Mouse (Mus musculus) CH12.LX (cell line): ENCODE data around the gene Cib1. TPM values are rescaled to one million over a fixed set of nuclear protein-coding genes. Genes with fewer than 3 reads are reported as not detected.

ENCODE experiments used
- DNase-seq: peaks from one replicate; pipeline ENCODE4 v3.0.0-alpha.2; 2013; ENCODE audit errors: extremely low read depth
- H3K27ac ChIP-seq: 2 replicates; pipeline ENCODE4 v1.5.1; 2012; ENCODE audit warnings: low read depth, mild to moderate bottlenecking, control low read depth, moderate library complexity; ENCODE audit not compliant: insufficient read depth
- H3K27me3 ChIP-seq: replicated peaks from 2 replicates; pipeline ENCODE3; 2012; ENCODE audit warnings: inconsistent platforms
- H3K36me3 ChIP-seq, 2 experiments: replicated peaks in 1 of 2; 2 replicates each; pipeline versions ENCODE3 to v1.6.1; 2012; ENCODE audit warnings: inconsistent platforms in 1 of 2, low read length in 1 of 2, mild to moderate bottlenecking in 1 of 2, mixed read lengths in 1 of 2, moderate library complexity in 1 of 2; ENCODE audit not compliant: control insufficient read depth in 1 of 2, insufficient read depth in 1 of 2
- H3K4me1 ChIP-seq, 2 experiments: 2 replicates each; pipeline ENCODE4 v1.6.1; 2012; ENCODE audit warnings: inconsistent platforms in 1 of 2, moderate library complexity in 1 of 2; ENCODE audit not compliant: insufficient read depth in 2 of 2, control insufficient read depth in 1 of 2
- H3K4me2 ChIP-seq: 2 replicates; pipeline ENCODE4 v1.6.1; 2012; ENCODE audit warnings: low read depth, mild to moderate bottlenecking, control low read depth; ENCODE audit not compliant: poor library complexity, insufficient read depth, severe bottlenecking
- H3K4me3 ChIP-seq, 3 experiments: fragments of 150-350 bp in 1 of 3; sonication (generic) in 1 of 3; replicated peaks in 1 of 3; 2 replicates each; pipeline versions ENCODE3 to v1.5.1; 2011 to 2012; ENCODE audit warnings: low read depth in 2 of 3, low read length in 2 of 3, mild to moderate bottlenecking in 2 of 3, moderate library complexity in 2 of 3, control low read depth in 1 of 3, improper control_type of control experiment in 1 of 3, inconsistent platforms in 1 of 3, mixed read lengths in 1 of 3; ENCODE audit not compliant: poor library complexity in 1 of 3
- H3K79me2 ChIP-seq: replicated peaks from 2 replicates; pipeline ENCODE4 v1.6.1; 2012; ENCODE audit warnings: mild to moderate bottlenecking, moderate library complexity; ENCODE audit not compliant: control insufficient read depth, poor library complexity, insufficient read depth, severe bottlenecking; ENCODE audit errors: extremely low read depth
- H3K9ac ChIP-seq: 2 replicates; pipeline ENCODE4 v1.6.1; 2012; ENCODE audit warnings: low read depth, mild to moderate bottlenecking, control low read depth, moderate library complexity; ENCODE audit not compliant: insufficient read depth
- H3K9me3 ChIP-seq: replicated peaks from 2 replicates; pipeline ENCODE3; 2012; ENCODE audit warnings: low read length, inconsistent platforms, mixed read lengths
- BHLHE40 ChIP-seq: IDR thresholded peaks from 2 replicates; pipeline ENCODE4 v1.6.1; 2011; ENCODE audit warnings: mild to moderate bottlenecking, low read depth, low read length, improper control_type of control experiment
- CHD2 ChIP-seq: IDR thresholded peaks from 2 replicates; pipeline ENCODE4 v1.6.1; 2011; ENCODE audit warnings: low read length, improper control_type of control experiment
- E2F4 ChIP-seq: IDR thresholded peaks from 2 replicates; pipeline ENCODE4 v1.6.1; 2011; ENCODE audit warnings: low read depth, low read length, improper control_type of control experiment; ENCODE audit not compliant: insufficient replicate concordance
- ELF1 ChIP-seq: IDR thresholded peaks from 2 replicates; pipeline ENCODE4 v1.6.1; 2014; ENCODE audit warnings: low read depth, mild to moderate bottlenecking, inconsistent platforms, low read length, improper control_type of control experiment
- EP300 ChIP-seq: IDR thresholded peaks from 2 replicates; pipeline ENCODE4 v1.6.1; 2011; ENCODE audit warnings: low read length, improper control_type of control experiment
- ETS1 ChIP-seq: conservative IDR thresholded peaks from 2 replicates; pipeline ENCODE4 v1.6.1; 2012; ENCODE audit warnings: low read depth, mild to moderate bottlenecking, inconsistent platforms, low read length, improper control_type of control experiment, moderate library complexity
- IRF4 ChIP-seq: IDR thresholded peaks from 2 replicates; pipeline ENCODE4 v1.6.1; 2014; ENCODE audit warnings: low read depth, mild to moderate bottlenecking, inconsistent platforms, low read length, improper control_type of control experiment
- JUN ChIP-seq: IDR thresholded peaks from 2 replicates; pipeline ENCODE4 v1.6.1; 2011; ENCODE audit warnings: low read depth, mild to moderate bottlenecking, low read length, improper control_type of control experiment, moderate library complexity; ENCODE audit not compliant: insufficient read depth
- MAX ChIP-seq: IDR thresholded peaks from 2 replicates; pipeline ENCODE4 v1.6.1; 2011; ENCODE audit warnings: low read length, improper control_type of control experiment
- MEF2A ChIP-seq: IDR thresholded peaks from 2 replicates; pipeline ENCODE4 v1.6.1; 2014; ENCODE audit warnings: low read depth, mild to moderate bottlenecking, inconsistent platforms, low read length, improper control_type of control experiment, borderline replicate concordance
- MYC ChIP-seq: IDR thresholded peaks from 2 replicates; pipeline ENCODE4 v1.6.1; 2011; ENCODE audit warnings: low read depth, mild to moderate bottlenecking, improper control_type of control experiment, low read length
- NRF1 ChIP-seq: IDR thresholded peaks from 2 replicates; pipeline ENCODE4 v1.6.1; 2014; ENCODE audit warnings: low read depth, mild to moderate bottlenecking, inconsistent platforms, low read length, improper control_type of control experiment, moderate library complexity
- SIN3A ChIP-seq: IDR thresholded peaks from 2 replicates; pipeline ENCODE4 v1.6.1; 2012; ENCODE audit warnings: low read length, improper control_type of control experiment, inconsistent platforms
- SMC3 ChIP-seq: IDR thresholded peaks from 2 replicates; pipeline ENCODE4 v1.6.1; 2011; ENCODE audit warnings: low read depth, low read length, improper control_type of control experiment
- TBP ChIP-seq: conservative IDR thresholded peaks from 2 replicates; pipeline ENCODE4 v1.6.1; 2011; ENCODE audit warnings: low read depth, low read length, improper control_type of control experiment
- TCF12 ChIP-seq: IDR thresholded peaks from 2 replicates; pipeline ENCODE4 v1.6.1; 2014; ENCODE audit warnings: low read depth, mild to moderate bottlenecking, inconsistent platforms, low read length, improper control_type of control experiment
- UBTF ChIP-seq: IDR thresholded peaks from 2 replicates; pipeline ENCODE4 v1.6.1; 2012; ENCODE audit warnings: low read depth, mild to moderate bottlenecking, inconsistent platforms, low read length, improper control_type of control experiment, moderate library complexity
- USF1 ChIP-seq: IDR thresholded peaks from 2 replicates; pipeline ENCODE4 v1.6.1; 2014; ENCODE audit warnings: low read depth, mild to moderate bottlenecking, inconsistent platforms, low read length, improper control_type of control experiment
- USF2 ChIP-seq: conservative IDR thresholded peaks from 2 replicates; pipeline ENCODE4 v1.6.1; 2011; ENCODE audit warnings: low read depth, low read length, improper control_type of control experiment
- ZC3H11A ChIP-seq: IDR thresholded peaks from 2 replicates; pipeline ENCODE4 v1.6.1; 2012; ENCODE audit warnings: low read depth, mild to moderate bottlenecking, inconsistent platforms, low read length, improper control_type of control experiment
- dilution Hi-C: fragments of 300-500 bp; cut with MboI; formaldehyde crosslinking; loops from 2 replicates; pipeline ENCODE4 v1.14.3; 2020; ENCODE audit warnings: low sequenced_read_pairs; ENCODE audit not compliant: extremely low pct_unique_long_range_greater_than_20kb, extremely low pct_ligation_motif_present
- in situ Hi-C: fragments of 300-500 bp; cut with MboI; formaldehyde crosslinking; loops from 3 replicates; pipeline ENCODE4 v1.14.3; 2019; ENCODE audit warnings: low sequenced_read_pairs, low pct_ligation_motif_present, low pct_unique_long_range_greater_than_20kb, mixed read lengths
- polyA plus RNA-seq: library from polyadenylated mRNA; unstranded; fragments of >175 nt; gene quantifications from 2 replicates; pipeline ENCODE4 v1.2.1, GENCODE M21; 2012; ENCODE audit warnings: low read depth; ENCODE audit not compliant: insufficient read length
- total RNA-seq, 2 experiments: library from RNA; depleted of rRNA; stranded (reverse); fragments of 300-350 nt in 1 of 2; fragments of >200 nt in 1 of 2; gene quantifications; 2 replicates each; pipeline ENCODE4 v1.2.3; 2012 to 2014

The Cib1 gene
- total and polyA plus RNA-seq, 3 experiments = 29.1 to 73.1 (median 48.1) TPM

DNA sequence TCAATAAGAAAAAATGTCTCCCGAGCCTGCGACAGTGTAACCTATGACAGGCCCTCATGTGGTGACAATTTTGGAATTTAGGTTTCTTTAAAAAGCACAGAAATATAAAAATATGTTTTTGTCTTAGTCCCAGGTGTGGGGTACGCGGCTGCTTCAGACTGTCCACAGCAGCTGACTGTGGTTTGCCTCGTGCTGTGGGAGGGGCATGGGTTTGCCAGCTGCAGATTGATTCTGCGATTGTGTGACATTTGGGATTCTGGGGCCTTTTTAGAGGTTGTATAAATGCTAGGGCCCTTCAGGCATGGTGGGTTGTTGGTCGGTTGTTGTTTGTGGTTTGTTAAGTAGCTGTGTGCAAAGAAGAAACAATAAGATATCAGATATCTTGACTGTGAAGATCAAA, 27.7 kb downstream of the Cib1 start (continued):
- no peak for TF ChIP-seq E2F4
- no peak for TF ChIP-seq CHD2
- no peak for TF ChIP-seq SMC3
- TF ChIP-seq IRF4 = no peak
- 0 out of 2 replicates have a peak, but pooled peaks have one; percentile 46 for TF ChIP-seq MYC
- no peak for TF ChIP-seq ELF1

DNA sequence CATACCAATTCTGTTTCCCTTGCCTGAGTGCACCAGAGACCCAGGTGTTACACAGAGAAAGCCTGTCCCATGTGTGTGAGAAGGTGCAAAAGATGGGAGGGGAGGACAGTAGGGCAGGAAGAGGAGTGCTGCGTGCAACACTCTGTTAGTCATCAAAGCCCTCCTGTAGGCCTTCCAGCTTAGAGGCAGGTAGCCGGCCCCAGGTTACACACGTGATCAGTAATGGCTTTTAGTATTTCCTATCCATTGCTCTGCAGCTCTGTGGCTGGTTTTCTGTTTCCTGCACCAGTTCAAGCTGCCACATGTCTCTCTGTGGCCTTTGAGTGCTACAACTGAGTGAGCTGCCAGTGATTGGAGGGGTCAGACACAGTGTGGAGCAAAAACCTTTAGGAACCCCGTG, 28.3 kb downstream of the Cib1 start:
- Histone ChIP-seq H3K9me3 (no peaks in the 10 kb centered on the region), H3K27me3 (no peaks in the 10 kb centered on the region), H3K4me2 (peak overlapping the region; percentile 68; the same call in 1 of the 2 replicates), H3K36me3 (peaks cover 4 to 7% of the 10 kb centered on the region in 2 experiments), H3K4me3 (no peak overlapping the region), H3K9ac (peak overlapping the region; percentile 2; the same call in 1 of the 2 replicates), H3K4me1 (peaks cover 71 to 100% of the 10 kb centered on the region in 2 experiments), H3K27ac (peak overlapping the region; percentile 63), H3K79me2 (peaks cover 66% of the 10 kb centered on the region)
- dilution Hi-C loops (no loop called here), in situ Hi-C loops (no loop called here)
- peak; percentile 48 for DNase-seq
- TF ChIP-seq ZC3H11A (no peak), MAX (peak; percentile 45; the same call in 1 of the 2 replicates), ETS1 (0 out of 2 replicates have a peak, but pooled peaks have one; percentile 25), BHLHE40 (peak; percentile 57), USF2 (peak; percentile 37), E2F4 (no peak), UBTF (peak; percentile 64; the same call in 1 of the 2 replicates), USF1 (peak; percentile 20)

DNA sequence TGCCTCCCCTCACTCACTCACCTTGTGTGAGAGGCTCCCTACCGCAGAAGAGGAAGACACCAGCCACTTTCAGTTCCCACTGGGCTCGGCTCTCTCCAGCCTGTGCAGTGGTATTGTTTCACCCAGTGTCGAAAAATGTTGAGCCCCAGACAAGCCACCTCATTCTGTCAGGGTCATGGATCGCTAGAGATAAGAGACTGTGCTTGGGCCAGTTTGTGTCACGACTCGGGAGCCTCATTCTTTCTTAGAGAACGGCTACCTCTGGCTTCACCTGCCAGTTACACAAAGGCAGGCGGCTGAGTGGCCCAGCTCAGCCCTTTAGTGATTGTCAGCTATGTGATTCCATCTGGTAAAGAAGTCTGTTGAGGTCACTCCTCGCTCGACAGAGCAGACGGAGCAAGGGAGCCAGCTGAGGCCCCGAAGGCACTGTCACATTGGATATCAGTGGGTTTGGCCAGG, 28.9 kb downstream of the Cib1 start:
- dilution Hi-C loops = no loop called here
- DNase-seq = peak; percentile 81
- H3K9me3 ChIP-seq = no peaks in the 10 kb centered on the region
- H3K4me2 ChIP-seq = peak overlapping the region; percentile 68
- H3K79me2 ChIP-seq = peaks cover 72% of the 10 kb centered on the region
- peak overlapping the region; percentile 90 for H3K27ac ChIP-seq
- peaks cover 4 to 7% of the 10 kb centered on the region in 2 experiments for H3K36me3 ChIP-seq
- in situ Hi-C loops = no loop called here
- no peak overlapping the region for H3K4me3 ChIP-seq
- peaks cover 65 to 97% of the 10 kb centered on the region in 2 experiments for H3K4me1 ChIP-seq
- H3K27me3 ChIP-seq = no peaks in the 10 kb centered on the region
- 0 out of 2 replicates have a peak, but pooled peaks have one; percentile 59 for TF ChIP-seq MEF2A
- TF ChIP-seq ETS1 = peak; percentile 84
- TF ChIP-seq SIN3A = no peak; the same call in 1 of the 2 replicates
- peak; percentile 91 for TF ChIP-seq EP300
- TF ChIP-seq TCF12 = peak; percentile 75
- TF ChIP-seq NRF1 = no peak
- TF ChIP-seq SMC3 = peak; percentile 18
- no peak for TF ChIP-seq JUN
- TF ChIP-seq IRF4 = peak; percentile 96
- peak; percentile 62; the same call in 1 of the 2 replicates for TF ChIP-seq MYC
- TF ChIP-seq UBTF = peak; percentile 86
- TF ChIP-seq TBP = peak; percentile 46; the same call in 1 of the 2 replicates
- TF ChIP-seq BHLHE40 = peak; percentile 83
- peak; percentile 24; the same call in 1 of the 2 replicates for TF ChIP-seq CHD2
- no peak for TF ChIP-seq USF2
- peak overlapping the region; percentile 2; the same call in 1 of the 2 replicates for H3K9ac ChIP-seq
